Mouse (Mus musculus): ENCODE results near the gene Pcca.

DNA sequence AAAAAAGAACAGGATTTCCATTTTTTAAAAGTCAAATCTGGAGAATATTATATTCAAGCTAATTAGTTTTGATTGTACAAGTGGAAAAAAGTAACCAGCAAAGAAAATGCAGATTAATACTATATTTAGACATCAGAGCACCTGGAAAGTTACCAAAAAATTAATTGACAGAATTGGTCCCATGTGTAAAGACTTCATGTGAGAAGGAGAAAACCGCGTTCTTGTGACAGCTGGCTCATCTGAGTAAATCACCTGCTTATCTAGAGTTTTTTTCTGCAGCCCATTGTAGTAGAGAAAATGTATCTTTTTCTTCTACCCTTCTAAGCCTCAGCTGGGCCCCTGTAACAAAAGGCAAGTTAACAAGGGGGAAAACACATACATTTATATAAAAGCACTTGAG lies 219.2 kb downstream of the Pcca start:
- TF ChIP-seq GATA1 (IDR thresholded peaks at IDR 0.05; ENCODE audit: borderline replicate concordance, low read length) = no peak
- TF ChIP-seq FLI1 (IDR thresholded peaks at IDR 0.05; ENCODE audit: low read length) = no peak
